Mouse (Mus musculus) neutrophil, adult 5-6 weeks (primary cell): Measurements from ENCODE around the gene Vmn1r233. TPM values are rescaled to one million over a fixed set of nuclear protein-coding genes. Genes with fewer than 3 reads are reported as not detected.
A peak's percentile ranks its signal among the peaks of the same experiment; 100 is the strongest.

Source experiments
- ATAC-seq: fragments of 151-379, 151-347 bp; 2 replicates; pipeline ENCODE4 v1.8.0; 2017; ENCODE audit warnings: mild to moderate bottlenecking, moderate TSS enrichment; ENCODE audit not compliant: insufficient number of reproducible peaks, poor library complexity, low FRiP score, severe bottlenecking; ENCODE audit errors: extremely low read depth
- total RNA-seq: library from RNA; stranded (forward); fragments of 200-1000 nt; gene quantifications from 2 replicates; pipeline ENCODE4 v1.2.3, GENCODE M21; 2017

Vmn1r233 gene
- not detected in 2 replicates for total RNA-seq

- no peak for ATAC-seq
Observed at GRCm38 (mm10) chr17:20996364-20996763, at the start of gene Vmn1r233. Gene Vmn1r233 (minus strand): TSS chr17:20996464.

- no peak for ATAC-seq
Observed at GRCm38 (mm10) chr17:21018410-21019080, 22.3 kb upstream of the Vmn1r233 start.

GRCm38 (mm10) chr17:21009726-21010125 is 13.5 kb upstream of the Vmn1r233 start:
- no peak for ATAC-seq

GRCm38 (mm10) chr17:21008382-21009331 is 12.4 kb upstream of the Vmn1r233 start, which contains the start of gene Zfp160:
Gene Zfp160 (plus strand): TSS chr17:21008903.
- ATAC-seq: peak; percentile 95

GRCm38 (mm10) chr17:20993716-20994115 is 2.5 kb downstream of the Vmn1r233 start:
- ATAC-seq: no peak

GRCm38 (mm10) chr17:20966681-20967080 is 29.6 kb downstream of the Vmn1r233 start:
- no peak for ATAC-seq

GRCm38 (mm10) chr17:20965421-20965820 is 30.8 kb downstream of the Vmn1r233 start:
- no peak for ATAC-seq

GRCm38 (mm10) chr17:20960386-20960785 is 35.9 kb downstream of the Vmn1r233 start:
- ATAC-seq: no peak

GRCm38 (mm10) chr17:20946636-20947035 is 49.6 kb downstream of the Vmn1r233 start:
- no peak for ATAC-seq

GRCm38 (mm10) chr17:20946026-20946565 is 50.2 kb downstream of the Vmn1r233 start:
- ATAC-seq: no peak

GRCm38 (mm10) chr17:20944985-20945891 is 51.0 kb downstream of the Vmn1r233 start, which contains the start of gene Ppp2r1a:
Gene Ppp2r1a (plus strand): TSS chr17:20945311.
- peak; percentile 93 for ATAC-seq

GRCm38 (mm10) chr17:20944226-20944625 is 52.0 kb downstream of the Vmn1r233 start:
- no peak for ATAC-seq

Other genes starting within 250 kb of the Vmn1r233 start
- gene Vmn1r228, start 210.3 kb downstream of the Vmn1r233 start, total RNA-seq: 0.12 TPM in 1 of 2 replicates, not detected in the other
- gene Vmn1r229, start 184.9 kb downstream of the Vmn1r233 start, total RNA-seq: 0.12 TPM in 1 of 2 replicates, not detected in the other
- 0.12 TPM in 1 of 2 replicates, not detected in the other for gene Vmn1r230, start 156.0 kb downstream of the Vmn1r233 start, total RNA-seq
- not detected in 2 replicates for gene Vmn1r231, start 91.4 kb downstream of the Vmn1r233 start, total RNA-seq
- gene Vmn1r232, start 76.8 kb downstream of the Vmn1r233 start, total RNA-seq: not detected in 2 replicates
- 109 and 120 TPM in 2 replicates for gene Ppp2r1a, start 51.2 kb downstream of the Vmn1r233 start, total RNA-seq
- 19.4 and 19.8 TPM in 2 replicates for gene Zfp160, start 12.4 kb upstream of the Vmn1r233 start, total RNA-seq
- gene Vmn1r234, start 229.6 kb upstream of the Vmn1r233 start, total RNA-seq: not detected in 2 replicates